Mouse (Mus musculus) ES-Bruce4 (cell line): ENCODE results near the gene Ggcx.

ENCODE experiments used
- CTCF ChIP-seq: IDR thresholded peaks from one replicate; pipeline ENCODE4 v1.8.1; 2011; ENCODE audit warnings: low read depth, low read length
- POLR2A ChIP-seq: IDR thresholded peaks from one replicate; pipeline ENCODE4 v1.8.1; 2011; ENCODE audit warnings: low read length; ENCODE audit not compliant: insufficient read depth

DNA sequence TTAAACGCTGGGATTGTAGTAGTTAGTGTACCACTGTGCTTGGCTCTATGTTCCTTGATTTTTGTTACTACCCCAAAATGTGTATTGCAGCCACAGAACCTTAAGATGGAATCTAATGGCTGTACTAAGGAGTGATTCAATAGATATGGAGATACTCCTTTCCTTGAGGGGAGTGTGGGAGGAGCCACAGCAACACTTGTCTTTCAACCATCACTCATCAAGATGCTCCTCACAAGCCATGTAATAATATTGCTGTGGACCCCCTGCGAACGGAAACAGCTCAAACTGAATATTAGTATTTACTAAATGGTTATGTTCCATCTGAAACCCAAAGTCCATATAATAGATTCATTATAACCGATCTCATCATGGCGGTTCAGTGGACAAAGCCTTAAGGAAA lies 24.1 kb downstream of the Ggcx start:
- no peak for TF ChIP-seq POLR2A
- TF ChIP-seq CTCF = no peak
